Mouse (Mus musculus): ENCODE data around the gene Tcl1b5. TPM values are rescaled to one million over a fixed set of nuclear protein-coding genes. Genes with fewer than 3 reads are reported as not detected.

The Tcl1b5 gene
- polyA plus RNA-seq, 1 experiment from 2014 or later = not detected

- Histone ChIP-seq H3K9me3 (ENCODE audit: control insufficient read depth, low read length) (no peaks in the 10 kb centered on the region), H3K36me3 (ENCODE audit: control insufficient read depth, insufficient read depth, low read length) (no peaks in the 10 kb centered on the region), H3K27ac (ENCODE audit: low read depth, low read length) (no peak overlapping the region), H3K4me2 (no peak overlapping the region), H3K9ac (ENCODE audit: low read depth, low read length) (no peak overlapping the region), H3K4me3 (ENCODE audit: low read depth, low read length) (no peak overlapping the region), H3K27me3 (replicated peaks; ENCODE audit: control insufficient read depth, insufficient read depth, low read length) (no peaks in the 10 kb centered on the region), H3K4me1 (replicated peaks; ENCODE audit: control insufficient read depth, insufficient read depth, low read length) (no peaks in the 10 kb centered on the region)
- ATAC-seq (replicated peaks; ENCODE audit: low FRiP score) (no peak), DNase-seq (ENCODE audit: low spot score) (no peak)
- 54% methylated on average over 16 of the region's 16 CpGs for WGBS
These were observed 48.6 kb downstream of the Tcl1b5 start for GRCm38 (mm10) chr12:105224621-105225320.

Other genes starting within 250 kb of the Tcl1b5 start
- 1.4 and 1.8 TPM in 2 replicates for gene Syne3, start 166.5 kb upstream of the Tcl1b5 start, polyA plus RNA-seq (2014; fragmentation: Nextera tagmentation; extraction: Ambion mirVana)
- gene Glrx5, start 143.7 kb upstream of the Tcl1b5 start, polyA plus RNA-seq (2014; fragmentation: Nextera tagmentation; extraction: Ambion mirVana) = 610 and 611 TPM in 2 replicates
- gene Tcl1b2, start 30.3 kb upstream of the Tcl1b5 start, polyA plus RNA-seq (2014; fragmentation: Nextera tagmentation; extraction: Ambion mirVana) = not detected in 2 replicates
- not detected in 2 replicates for gene Tcl1b1, start 16.7 kb upstream of the Tcl1b5 start, polyA plus RNA-seq (2014; fragmentation: Nextera tagmentation; extraction: Ambion mirVana)
- not detected in 2 replicates for gene Tcl1b3, start 14.7 kb downstream of the Tcl1b5 start, polyA plus RNA-seq (2014; fragmentation: Nextera tagmentation; extraction: Ambion mirVana)
- gene Tcl1b4, start 25.6 kb downstream of the Tcl1b5 start, polyA plus RNA-seq (2014; fragmentation: Nextera tagmentation; extraction: Ambion mirVana) = not detected in 2 replicates
- gene Tcl1, start 46.4 kb downstream of the Tcl1b5 start, polyA plus RNA-seq (2014; fragmentation: Nextera tagmentation; extraction: Ambion mirVana) = not detected in 2 replicates
- gene Tunar, start 157.5 kb downstream of the Tcl1b5 start, polyA plus RNA-seq (2014; fragmentation: Nextera tagmentation; extraction: Ambion mirVana) = 0.10 and 0.16 TPM in 2 replicates

Measured in liver, embryonic 11.5 days (tissue).